Mouse (Mus musculus): ENCODE data around the gene Gan.

Gan gene

DNA sequence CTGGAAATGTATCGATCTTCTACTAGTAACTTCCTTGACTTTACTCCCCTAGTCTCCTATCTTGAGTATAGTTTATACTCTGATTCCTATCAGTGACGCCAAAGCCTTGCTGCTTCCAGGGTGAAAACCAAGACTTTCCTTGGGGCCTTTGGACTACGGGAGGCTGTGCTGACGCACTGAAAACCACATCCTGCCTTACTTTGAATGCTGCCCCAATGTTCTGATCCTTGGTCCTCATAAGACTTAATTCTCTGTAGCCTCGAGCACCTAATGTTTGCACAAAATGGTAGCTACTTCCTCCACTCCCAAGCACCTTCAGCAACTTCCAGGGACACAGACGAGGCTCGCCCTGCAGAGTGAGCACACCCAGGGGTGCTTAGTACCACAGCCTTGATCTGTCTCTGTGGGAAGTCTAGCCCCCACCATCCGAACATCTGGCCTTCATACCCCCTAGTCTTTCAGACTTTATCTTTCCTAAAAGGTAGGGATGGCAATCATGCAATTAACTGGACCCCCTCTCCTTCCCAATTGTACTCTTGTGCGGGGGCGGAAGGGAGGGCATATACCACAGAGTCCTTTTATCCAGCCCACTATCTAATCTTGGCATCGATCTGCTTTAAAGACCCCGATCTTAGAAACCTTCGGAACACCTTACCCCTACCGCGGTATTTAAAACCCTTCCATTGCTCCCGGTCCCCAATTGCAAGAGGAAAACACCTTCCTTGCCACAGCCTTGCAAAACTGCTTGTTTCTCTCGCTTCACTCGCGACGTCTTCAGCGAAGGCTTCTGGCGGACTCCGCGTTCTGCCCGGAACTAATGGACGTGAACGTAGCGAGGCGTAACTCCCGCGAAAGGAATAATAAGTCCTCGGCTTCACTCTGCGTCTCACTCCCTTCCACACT lies 818 bp upstream of the Gan start:
- DNase-seq (ENCODE audit: low spot score in 2 of 2) = no peak

DNA sequence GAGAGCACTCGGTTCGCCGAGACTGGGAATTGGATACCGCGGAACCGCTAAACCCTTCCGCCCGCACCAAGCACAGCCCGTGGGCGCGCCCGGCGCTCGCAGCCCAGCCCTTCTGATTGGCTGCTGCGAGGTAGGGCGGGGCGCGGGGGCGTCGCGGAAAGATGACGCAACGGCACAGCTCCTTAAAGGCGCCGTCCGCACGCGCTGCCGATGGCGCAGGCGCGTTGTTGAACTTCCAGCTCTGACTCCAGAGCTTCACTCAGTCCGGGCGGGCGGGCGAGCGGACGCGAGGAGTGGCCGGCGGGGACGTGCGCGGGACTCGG lies 205 bp upstream of the Gan start:
- peak; percentile 96 to 98 for DNase-seq (ENCODE audit: low spot score in 2 of 2)

DNA sequence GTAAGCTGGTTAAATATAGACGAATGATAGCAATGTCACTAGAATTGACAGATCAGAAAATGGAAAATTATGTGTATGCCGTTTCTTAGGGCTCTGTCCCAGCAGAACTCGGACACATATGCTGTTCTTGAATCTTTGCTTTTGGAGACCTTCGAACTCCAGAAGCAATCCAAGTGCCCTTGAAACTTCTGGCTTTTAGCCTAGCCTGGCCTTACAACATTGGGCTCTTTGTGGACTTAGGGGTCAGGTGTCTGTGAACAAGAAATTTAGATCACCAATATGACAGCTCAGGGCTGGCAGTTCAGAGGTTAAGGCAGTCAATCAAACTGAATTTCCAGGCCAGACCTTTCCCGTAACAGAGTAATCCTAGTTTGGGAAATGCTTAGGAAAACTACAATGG lies 1.1 kb downstream of the Gan start:
- DNase-seq (ENCODE audit: low spot score in 2 of 2) = no peak

DNA sequence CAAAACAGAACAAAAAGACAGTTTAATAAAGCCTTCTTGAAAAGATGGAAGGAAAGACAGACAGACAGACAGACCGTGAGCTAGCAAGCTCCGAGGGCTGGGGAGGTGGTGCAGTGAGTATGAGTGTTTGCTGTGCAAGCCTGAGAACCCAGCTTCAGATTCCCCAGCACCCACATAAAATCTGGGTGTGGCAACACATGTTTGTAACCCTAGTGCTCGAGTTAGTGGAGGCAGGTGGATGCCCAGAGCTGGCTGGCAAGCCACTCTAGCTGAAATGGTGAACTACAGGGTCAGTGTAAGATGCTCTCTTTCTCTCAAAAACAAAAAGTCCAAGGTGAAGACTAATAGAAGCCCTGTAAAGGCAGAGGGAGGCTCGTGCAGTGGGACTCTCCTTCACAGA lies 7.0 kb downstream of the Gan start:
- no peak for DNase-seq (ENCODE audit: low spot score in 2 of 2)

DNA sequence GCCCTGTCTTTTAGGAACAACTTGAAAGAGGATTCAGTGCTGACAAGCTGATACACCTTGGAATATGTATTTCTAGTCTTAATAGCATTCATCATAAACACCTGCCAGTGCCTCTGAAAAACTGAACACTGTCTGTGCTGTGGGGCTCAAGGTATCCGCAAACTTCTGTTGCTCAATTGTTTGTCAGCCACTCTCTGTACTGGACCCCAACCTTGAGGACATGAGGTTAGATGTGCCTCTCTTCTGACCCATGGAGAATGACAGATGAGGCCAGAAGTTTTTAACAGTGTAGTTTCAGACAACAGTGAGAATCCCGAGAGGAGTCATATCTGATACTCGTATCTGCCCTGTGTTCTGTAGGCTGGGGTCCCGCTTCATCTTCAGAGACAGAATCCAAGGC lies 7.6 kb downstream of the Gan start:
- no peak for DNase-seq (ENCODE audit: low spot score in 2 of 2)

DNA sequence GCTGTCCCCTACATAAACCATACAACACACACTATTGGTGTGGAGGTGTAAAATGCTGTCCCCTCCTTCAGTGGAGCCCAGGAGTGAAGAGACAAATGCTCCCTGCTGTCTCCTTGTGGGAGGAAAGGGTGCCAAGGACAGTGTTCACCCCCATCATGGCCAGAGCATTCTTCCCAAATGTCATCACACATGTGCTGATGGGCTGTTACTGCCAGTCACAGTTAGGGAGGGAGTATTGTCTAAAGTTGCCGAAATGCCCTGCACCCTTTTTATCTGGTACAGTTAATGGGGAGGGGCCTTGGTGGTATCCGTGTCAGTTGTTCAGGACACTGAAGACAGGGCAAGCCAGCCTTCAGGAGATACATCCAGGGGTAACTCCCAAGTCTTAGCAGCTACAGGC lies 8.6 kb downstream of the Gan start:
- DNase-seq (ENCODE audit: low spot score in 2 of 2) = no peak

DNA sequence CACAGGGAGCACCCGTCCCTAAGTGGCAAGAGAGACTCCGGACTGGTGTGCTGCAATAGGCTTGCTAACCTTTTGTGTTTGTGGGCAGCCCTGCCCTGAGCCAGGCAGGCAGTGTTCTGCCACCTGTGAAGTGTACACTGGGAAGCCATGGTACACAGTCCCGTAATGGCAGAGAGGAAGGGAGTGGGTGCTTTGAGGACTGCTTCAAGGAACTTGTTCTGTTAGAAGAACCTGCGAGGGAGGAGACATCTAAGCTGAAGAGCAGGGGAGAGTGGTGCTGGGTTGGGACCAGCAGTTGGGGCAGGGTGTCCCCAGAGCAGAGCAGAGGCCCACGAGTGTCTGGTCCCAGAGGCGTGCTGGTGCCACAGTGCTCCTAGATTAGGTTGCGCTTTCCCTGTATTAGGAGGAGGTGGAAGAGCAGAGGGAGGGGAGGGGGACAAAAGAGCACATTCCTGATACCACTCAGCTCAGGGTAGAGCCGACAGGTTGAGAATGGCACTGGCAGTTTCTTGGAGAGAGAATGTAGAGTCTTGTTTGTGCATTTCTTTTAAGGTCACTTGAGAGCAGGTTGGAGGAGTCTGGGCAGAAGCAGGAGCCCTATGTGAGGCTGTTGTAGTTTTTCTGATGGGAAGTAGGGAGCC lies 9.4 kb downstream of the Gan start:
- no peak for DNase-seq (ENCODE audit: low spot score in 2 of 2)

DNA sequence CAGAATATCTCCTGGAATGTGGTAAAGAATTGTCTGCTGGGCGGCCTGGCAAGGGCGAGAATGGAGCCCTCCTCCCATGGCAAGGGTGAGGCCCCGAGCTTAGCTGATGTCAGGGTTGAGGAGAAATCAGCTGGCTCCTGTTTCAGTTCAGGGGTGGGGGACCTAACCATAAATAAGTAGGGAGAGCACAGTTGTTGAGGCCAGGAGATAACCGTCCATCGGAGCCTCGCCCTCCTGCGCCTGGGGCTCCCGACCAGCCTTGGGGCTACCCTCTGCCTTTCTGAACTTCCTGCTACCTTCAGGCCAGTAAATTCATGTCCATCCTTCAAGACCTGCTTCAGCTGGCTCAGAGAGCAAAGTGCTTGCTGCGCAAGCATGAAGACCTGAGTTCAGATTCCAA lies 10.4 kb downstream of the Gan start:
- DNase-seq (ENCODE audit: low spot score in 2 of 2) = no peak

DNA sequence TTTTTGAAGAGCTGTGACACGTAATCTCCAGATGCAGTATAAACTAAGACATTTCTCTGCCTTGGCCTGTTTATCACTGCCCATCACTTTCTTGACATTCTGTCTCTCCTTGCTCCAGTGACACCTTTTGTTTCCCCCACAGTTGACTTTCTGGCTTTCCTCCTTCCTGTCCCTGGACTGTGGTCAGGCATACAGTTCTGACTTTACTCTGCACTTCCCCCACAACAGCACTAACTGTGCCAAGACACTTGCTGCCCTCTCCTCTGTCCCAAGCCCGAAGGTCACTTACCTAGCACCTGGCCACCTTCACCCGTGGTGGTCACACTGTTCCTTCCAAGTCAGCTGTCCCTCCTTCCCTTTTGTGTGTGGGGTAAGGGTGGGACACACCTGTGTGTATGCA lies 13.9 kb downstream of the Gan start:
- no peak for DNase-seq (ENCODE audit: low spot score in 2 of 2)

DNA sequence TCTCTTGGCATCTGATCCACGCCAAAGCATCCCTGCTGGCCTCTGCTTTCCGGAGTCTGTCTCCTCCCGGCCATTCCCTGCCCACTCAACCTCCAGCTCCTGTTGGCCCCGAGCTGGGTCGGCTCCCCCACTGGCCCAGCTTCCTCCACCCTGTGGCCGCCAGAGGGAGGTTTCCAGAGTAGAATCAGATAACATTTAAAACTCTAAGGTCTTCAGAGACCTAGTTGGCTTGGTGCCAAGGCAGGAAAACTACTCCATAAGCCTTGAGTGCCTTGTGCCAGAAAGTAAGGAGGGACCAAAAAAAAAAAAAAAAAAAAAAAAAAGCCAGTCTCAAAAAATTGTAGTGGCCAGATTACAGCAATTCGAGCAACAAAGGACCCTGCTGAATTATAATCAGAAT lies 15.0 kb downstream of the Gan start:
- no peak for DNase-seq (ENCODE audit: low spot score in 2 of 2)

DNA sequence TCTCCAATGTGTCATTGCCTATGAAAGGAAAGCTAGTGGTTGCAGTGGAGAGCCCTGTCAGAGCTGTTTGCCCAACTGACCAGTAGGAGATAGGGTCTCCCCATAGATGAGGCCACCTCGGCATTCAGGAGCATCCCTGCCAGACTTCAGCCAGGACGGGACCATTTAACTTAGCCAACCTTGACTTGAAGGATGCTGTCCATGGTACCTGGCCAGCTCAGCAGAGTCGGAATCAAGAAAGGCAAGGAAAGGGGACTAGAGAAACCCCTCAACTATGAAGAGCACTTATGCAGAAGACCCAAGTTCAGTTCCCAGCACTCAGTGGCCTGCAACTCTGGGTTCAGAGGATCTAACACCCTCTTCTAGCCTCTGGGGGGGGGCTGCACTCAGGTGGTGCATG lies 15.8 kb downstream of the Gan start:
- no peak for DNase-seq (ENCODE audit: low spot score in 2 of 2)

DNA sequence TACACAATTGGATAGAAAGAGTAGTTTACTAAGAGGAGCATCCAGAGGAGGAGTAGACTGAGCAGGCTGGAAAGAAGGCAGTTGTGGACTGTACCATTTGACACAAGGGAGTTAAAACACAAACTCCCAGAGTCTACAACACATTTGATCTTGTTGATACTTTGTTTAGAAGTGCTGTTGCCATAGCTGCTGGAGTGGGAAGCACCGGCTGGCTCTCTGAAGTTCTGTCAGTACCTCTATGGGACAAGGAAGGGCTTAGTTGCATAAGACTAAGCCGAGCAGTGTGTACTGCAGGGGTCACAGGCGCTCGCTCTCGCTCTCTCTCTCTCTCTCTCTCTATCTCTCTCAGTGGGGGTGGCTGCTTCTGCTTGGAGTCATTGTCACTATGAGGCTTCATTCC lies 16.6 kb downstream of the Gan start:
- no peak for DNase-seq (ENCODE audit: low spot score in 2 of 2)

DNA sequence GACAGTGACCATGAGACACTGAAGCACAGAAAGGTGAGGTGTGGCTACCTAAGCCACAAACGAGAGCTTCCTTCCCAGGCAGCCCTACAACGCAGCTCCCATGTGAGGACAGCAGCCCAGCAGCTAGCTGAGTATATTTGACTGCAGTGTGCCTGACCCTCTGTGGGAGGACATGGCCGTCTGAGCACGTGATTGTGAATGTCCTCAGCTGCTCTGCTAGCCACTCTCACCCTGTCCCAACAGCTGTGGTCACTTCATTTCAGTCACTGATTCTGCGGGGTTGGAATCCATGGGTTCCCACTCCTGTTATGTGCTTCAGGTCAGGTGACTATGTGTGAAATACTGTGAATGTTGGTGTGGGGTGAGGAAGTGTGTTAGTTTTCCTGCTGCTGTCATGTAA lies 18.4 kb downstream of the Gan start:
- no peak for DNase-seq (ENCODE audit: low spot score in 2 of 2)

DNA sequence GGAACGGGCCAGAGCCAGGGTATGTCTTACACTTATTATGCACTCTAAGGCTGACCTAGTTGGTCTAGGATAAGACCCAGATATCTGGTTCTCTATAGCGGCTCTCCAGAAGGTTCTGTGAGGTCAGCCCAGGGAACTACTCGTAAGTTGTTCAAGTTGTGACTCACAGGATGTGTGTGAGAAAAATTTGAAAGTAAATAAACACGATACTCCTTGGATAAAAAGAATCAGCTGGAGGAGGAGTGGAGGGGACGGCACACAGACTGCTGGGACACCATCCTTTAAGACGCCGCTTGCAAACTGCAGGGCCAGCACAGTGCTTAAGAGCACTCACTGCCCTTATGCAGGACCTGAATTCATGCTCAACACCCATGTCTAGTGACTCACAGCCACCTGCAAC lies 19.3 kb downstream of the Gan start:
- DNase-seq (ENCODE audit: low spot score in 2 of 2) = no peak

DNA sequence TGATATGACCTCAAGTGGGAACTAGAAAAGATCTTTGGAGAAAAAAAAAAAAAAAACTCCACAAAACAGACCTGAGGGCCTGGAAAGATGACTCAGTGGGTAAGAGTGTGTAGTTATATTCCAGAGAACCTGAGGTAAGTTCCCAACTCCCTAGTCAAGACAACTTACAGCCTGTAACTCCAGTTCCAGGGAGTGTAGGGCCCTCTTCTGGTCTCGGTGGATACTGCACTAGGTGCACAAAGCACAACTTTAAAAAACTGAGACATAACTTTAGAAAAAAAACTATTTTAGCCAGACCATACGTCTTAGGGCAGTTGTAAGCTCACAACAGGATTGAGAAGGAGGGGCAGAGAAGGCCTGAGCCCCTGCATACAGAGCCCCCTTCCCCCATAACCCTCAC lies 20.1 kb downstream of the Gan start:
- no peak for DNase-seq (ENCODE audit: low spot score in 2 of 2)

DNA sequence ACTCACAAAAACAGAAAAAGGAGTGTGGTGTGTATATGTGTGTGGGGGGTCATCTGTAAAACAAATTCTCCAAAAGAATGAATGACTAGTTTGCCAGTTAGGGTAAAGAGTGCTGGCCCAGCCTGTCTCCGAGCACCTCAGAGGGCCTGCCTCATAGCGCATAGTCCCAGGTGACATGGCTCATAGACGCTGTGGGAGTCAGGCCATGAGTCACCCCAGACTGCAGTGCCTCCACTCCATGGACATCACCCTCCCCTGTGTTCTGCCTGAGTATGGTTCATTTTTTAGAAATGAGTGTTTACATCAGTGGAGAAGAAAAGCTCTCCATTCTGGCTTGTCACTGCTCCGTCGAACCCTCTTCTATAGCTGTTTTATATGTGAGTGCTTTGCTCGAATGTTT lies 20.7 kb downstream of the Gan start:
- DNase-seq (ENCODE audit: low spot score in 2 of 2) = no peak

DNA sequence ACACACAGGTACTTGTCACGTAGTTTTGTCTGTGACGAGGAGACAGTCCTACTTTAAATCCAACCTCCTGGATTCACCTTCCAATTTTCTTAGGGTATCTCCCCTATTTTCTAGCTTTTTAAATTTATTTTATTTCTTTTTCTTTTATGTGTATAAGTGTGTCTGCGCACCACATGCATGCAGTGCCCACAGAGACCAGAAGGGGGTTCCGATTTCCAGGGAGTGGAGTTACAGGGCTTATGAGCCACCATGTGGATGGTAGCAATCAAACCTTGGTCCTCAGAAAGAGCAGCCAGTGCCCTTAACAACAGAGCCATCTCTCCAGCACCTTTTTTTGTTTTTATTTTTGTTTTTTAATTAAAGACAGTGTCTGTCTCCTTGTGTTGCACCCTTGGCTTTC lies 24.8 kb downstream of the Gan start:
- no peak for DNase-seq (ENCODE audit: low spot score in 2 of 2)

DNA sequence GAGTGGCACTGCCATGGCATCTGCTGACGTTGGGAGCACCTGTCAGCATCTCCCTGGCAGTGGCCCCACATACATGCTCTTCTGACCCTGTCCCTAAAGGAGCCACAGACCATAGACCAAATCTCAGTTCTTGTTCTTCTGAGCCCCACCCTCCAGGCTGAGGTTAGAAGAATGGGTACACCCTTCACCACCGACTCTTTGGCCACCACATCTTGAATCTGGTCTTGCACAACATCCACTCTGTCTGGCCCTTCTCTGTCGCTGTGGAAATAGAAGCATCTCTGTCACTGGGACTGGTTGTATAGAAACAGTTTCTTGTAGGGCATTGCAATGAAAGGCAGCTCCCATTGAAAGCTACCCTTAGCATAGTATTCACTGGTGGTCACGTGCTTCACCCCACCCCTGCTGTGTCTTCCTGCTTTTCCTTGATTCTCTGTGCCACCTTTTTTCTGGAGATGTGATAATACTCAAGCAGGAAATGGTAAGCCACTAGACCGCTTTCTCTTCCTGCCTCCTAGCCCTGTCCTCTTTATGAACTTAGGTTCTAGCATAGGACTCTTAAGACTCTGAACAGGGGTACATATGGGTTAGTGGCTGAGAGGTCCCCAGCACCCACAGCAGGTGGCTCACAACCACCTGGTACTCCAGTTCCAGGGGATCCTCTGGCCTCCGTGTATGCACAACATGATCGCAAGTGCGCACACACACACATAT lies 25.9 kb downstream of the Gan start:
- no peak for DNase-seq (ENCODE audit: low spot score in 2 of 2)

DNA sequence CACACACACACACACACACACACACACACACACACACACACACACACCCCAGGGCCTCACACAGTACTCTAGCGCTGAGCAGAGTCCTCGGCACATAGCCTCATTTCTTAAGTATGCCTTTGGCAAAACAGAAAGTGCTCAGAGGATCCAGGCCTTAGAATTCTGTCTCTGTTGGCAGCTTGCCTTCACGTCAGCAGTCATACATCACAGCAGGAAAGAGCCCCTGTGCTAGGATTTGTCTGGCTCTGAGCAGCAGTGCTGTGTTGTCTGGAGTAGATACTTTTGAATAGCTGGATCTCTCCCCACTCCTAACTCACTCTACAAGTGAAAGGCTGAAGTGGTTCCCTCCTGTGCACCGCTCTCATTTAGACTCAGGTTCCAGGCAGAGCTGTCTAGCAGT lies 36.4 kb downstream of the Gan start:
- DNase-seq (ENCODE audit: low spot score in 2 of 2) = peak in 1 of 2 experiments; percentile 22

DNA sequence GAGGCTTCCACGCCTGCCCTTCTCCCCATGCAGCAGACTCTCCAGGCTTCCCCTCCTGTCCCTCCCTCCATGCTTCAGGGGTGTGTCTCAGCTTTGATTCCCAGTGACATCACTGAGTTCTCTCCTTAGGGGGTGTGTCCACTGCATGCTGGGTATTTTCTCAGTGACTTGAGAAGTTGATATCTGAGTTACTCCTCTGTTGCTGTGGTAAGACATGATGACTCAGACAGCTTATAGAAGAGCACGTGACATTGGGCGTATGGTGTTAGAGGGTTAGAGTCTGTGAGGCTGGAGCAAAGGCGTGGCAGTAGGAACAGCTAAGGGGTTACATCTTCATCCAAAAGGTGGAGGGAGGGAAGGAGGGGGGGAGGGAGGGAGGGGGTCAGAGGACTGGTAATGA lies 38.7 kb downstream of the Gan start:
- no peak for DNase-seq (ENCODE audit: low spot score in 2 of 2)

DNA sequence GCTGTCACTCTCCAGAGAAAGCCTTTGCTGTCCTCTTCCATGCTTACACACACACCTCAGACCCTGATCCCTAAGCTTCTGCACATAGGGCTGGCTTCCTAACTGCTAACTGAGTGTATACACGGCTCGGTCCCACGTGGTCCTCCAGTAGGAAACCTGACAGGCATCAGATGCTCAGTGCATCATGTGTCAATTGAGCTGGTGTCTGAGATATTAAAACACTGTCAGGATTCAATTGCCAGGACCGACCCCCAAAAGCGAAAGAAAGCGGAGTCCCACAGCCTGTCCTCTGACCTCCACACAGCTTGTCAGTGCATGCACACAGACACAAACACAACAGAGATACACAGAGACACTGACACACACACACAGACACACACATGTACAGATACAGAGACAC lies 39.6 kb downstream of the Gan start:
- DNase-seq (ENCODE audit: low spot score in 2 of 2) = no peak

DNA sequence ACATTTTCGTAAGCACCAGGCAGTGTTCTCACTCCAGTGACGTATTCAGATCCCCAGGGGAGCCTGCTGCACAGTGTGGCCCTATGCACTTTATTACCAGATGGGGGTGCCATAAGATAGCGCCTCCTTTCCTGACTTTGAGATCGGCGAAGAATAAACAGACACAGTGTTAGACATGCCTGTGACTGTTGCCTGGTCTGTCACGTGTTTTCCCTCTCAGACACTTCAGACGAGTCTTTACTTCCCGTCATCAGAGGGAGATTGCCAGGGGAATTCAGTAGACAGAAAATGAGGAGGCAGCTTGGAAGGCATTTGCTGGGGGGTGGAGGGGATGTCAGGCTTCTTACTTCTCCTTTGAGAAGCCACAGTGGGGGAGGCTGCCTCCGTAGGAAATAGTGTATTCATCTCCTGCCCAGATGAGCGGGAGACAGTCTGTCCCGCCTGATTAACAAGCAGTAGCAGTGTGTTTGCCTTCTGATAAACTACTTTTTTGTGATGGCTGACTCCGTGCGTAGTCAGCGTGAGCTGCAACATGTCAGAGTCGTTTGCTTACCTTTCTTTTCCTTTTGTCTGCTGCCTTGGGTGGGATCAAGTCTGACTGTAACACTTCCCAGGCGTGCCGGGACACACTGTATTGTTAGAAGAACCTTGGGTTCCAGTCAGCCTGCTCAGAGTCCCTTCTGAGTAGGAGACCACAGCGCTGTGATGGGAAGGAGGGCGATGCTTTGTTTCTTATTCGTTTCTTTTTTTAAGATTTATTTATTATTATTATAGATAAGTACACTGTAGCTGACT lies 40.4 kb downstream of the Gan start:
- DNase-seq (ENCODE audit: low spot score in 2 of 2) = peak; percentile 72 to 77
